ENCODE assay signal across 10 mouse cellular contexts in genomic region chr5:140869034-140869433, GRCm38 (mm10). TPM values are rescaled to one million over a fixed set of nuclear protein-coding genes. Genes with fewer than 3 reads are reported as not detected.
DNase-seq lines count a peak whose midpoint lies in the region; ATAC-seq lines count a peak whose summit lies in the region.
"Had no signal": no experiment of that assay in that cellular context is flagged by ENCODE, and none has a peak within 500 bp of the region (broad histone marks: within the 10 kb centered on the region; RNA-seq: fewer than 3 reads in every experiment).

No protein-coding gene starts in this region.

- H3K9ac ChIP-seq in heart, embryonic 11.5 days (ENCODE audit: low read depth, low read length): no peak overlapping the region
- H3K9ac ChIP-seq in forebrain, embryonic 11.5 days (ENCODE audit: low read length): no peak overlapping the region
- H3K9ac ChIP-seq: embryonic facial prominence, embryonic 12.5 days; liver, embryonic 15.5 days had no signal

- no peaks in the 10 kb centered on the region for H3K9me3 ChIP-seq in heart, embryonic 11.5 days (replicated peaks; ENCODE audit: control insufficient read depth, low read length)
- H3K9me3 ChIP-seq in forebrain, embryonic 11.5 days (ENCODE audit: control insufficient read depth, low read length): no peaks in the 10 kb centered on the region
- H3K9me3 ChIP-seq: embryonic facial prominence, embryonic 12.5 days; liver, embryonic 15.5 days had no signal

- peaks cover 13% of the 10 kb centered on the region for H3K4me1 ChIP-seq in heart, embryonic 11.5 days (ENCODE audit: control insufficient read depth, insufficient read depth, low read length)
- peaks cover 2% of the 10 kb centered on the region; the same call in 1 of the 2 replicates for H3K4me1 ChIP-seq in forebrain, embryonic 11.5 days (replicated peaks; ENCODE audit: control insufficient read depth, insufficient read depth, low read length)

- 69% methylated on average over 2 of the region's 2 CpGs for WGBS in heart, embryonic 11.5 days (ENCODE audit: insufficient replicate concordance)
- WGBS in forebrain, embryonic 11.5 days: 72% methylated on average over 2 of the region's 2 CpGs

- no peak overlapping the region for H3K4me3 ChIP-seq in heart, embryonic 11.5 days (ENCODE audit: low read depth, low read length)
- no peak overlapping the region for H3K4me3 ChIP-seq in forebrain, embryonic 11.5 days (ENCODE audit: low read depth, low read length)
- H3K4me3 ChIP-seq: embryonic facial prominence, embryonic 12.5 days; liver, embryonic 15.5 days had no signal

- intact Hi-C loops in gastrocnemius, postnatal 14 days (cut with DNase I; ENCODE audit: low total_unique reads): loop anchor here (10.0 kb wide), 1 partner anchor 206 kb away; no protein-coding TSS in a partner anchor
- intact Hi-C loops in left cerebral cortex, postnatal 25 days (cut with DNase I): loop anchor here (5.0 kb wide), 1 partner anchor 208 kb away; no protein-coding TSS in a partner anchor

- no peak overlapping the region for H3K27ac ChIP-seq in heart, embryonic 11.5 days (ENCODE audit: low read depth, low read length)
- H3K27ac ChIP-seq in forebrain, embryonic 11.5 days (ENCODE audit: low read depth, low read length): no peak overlapping the region
- H3K27ac ChIP-seq: embryonic facial prominence, embryonic 12.5 days; liver, embryonic 15.5 days had no signal

- no peak for ATAC-seq in heart, embryonic 11.5 days (replicated peaks; ENCODE audit: insufficient number of reproducible peaks, low FRiP score, low TSS enrichment)
- no peak for ATAC-seq in forebrain, embryonic 11.5 days (replicated peaks; ENCODE audit: low FRiP score)

- H3K4me2 ChIP-seq in heart, embryonic 11.5 days: no peak overlapping the region
- no peak overlapping the region for H3K4me2 ChIP-seq in forebrain, embryonic 11.5 days (ENCODE audit: low read depth, low read length, severe bottlenecking)
- H3K4me2 ChIP-seq: embryonic facial prominence, embryonic 12.5 days; liver, embryonic 15.5 days had no signal

- H3K36me3 ChIP-seq in heart, embryonic 11.5 days (ENCODE audit: control insufficient read depth, insufficient read depth, low read length): no peaks in the 10 kb centered on the region
- H3K36me3 ChIP-seq in forebrain, embryonic 11.5 days (ENCODE audit: control insufficient read depth, insufficient read depth, low read length): no peaks in the 10 kb centered on the region
- H3K36me3 ChIP-seq: embryonic facial prominence, embryonic 12.5 days; liver, embryonic 15.5 days had no signal

- peak; percentile 29 to 71 for DNase-seq in heart, adult 18-20 months
- peak; percentile 79 for DNase-seq in CD4-positive helper T cell, adult 2 months (ENCODE audit: low read depth, low spot score)
- peak; percentile 70 for DNase-seq in adrenal gland, postnatal 14 days
- DNase-seq in gastrocnemius, postnatal 14 days: peak; percentile 35
- DNase-seq in left cerebral cortex, postnatal 25 days (ENCODE audit: low spot score in 2 of 2): peak; percentile 74 to 77
- DNase-seq in retina, embryonic 14.5 days (ENCODE audit: low spot score): peak; percentile 83
- no peak for DNase-seq in forebrain, embryonic 11.5 days (ENCODE audit: low spot score)

- no peaks in the 10 kb centered on the region for H3K27me3 ChIP-seq in heart, embryonic 11.5 days (ENCODE audit: control insufficient read depth, insufficient read depth, low read length)
- no peaks in the 10 kb centered on the region for H3K27me3 ChIP-seq in forebrain, embryonic 11.5 days (ENCODE audit: control insufficient read depth, insufficient read depth, low read length)
- H3K27me3 ChIP-seq: liver, embryonic 15.5 days had no signal

RNA-seq across cellular contexts. Expression of gene Gna12, which starts 38.8 kb away (rescaled TPM):
- total RNA-seq in heart, adult 18-20 months (2021): 100 to 1,000 TPM; 126 to 130 TPM
- 33.1 and 34.0 TPM in 2 replicates for polyA plus RNA-seq in heart, embryonic 11.5 days (2014; fragmentation: Nextera tagmentation; extraction: Ambion mirVana)
- 114 and 117 TPM in 2 replicates for total RNA-seq in adrenal gland, postnatal 14 days (2021)
- 10 to 100 TPM; 26.6 to 35.0 TPM for total RNA-seq in gastrocnemius, postnatal 14 days (2021)
- total RNA-seq in left cerebral cortex, postnatal 25 days (2021): 10 to 100 TPM; 72.1 to 76.6 TPM
- 49.7 and 58.9 TPM in 2 replicates for polyA plus RNA-seq in forebrain, embryonic 11.5 days (2014; fragmentation: Nextera tagmentation; extraction: Ambion mirVana)
